Mouse (Mus musculus): ENCODE measurements at regions not wholly inside any gene's neighbourhood (a gene's known extent, or its start where the extent isn't known, plus 50 kb on each side); places are given as distances from the start of the nearest gene placed in this dataset.

GRCm38 (mm10) chr12:107667836-107668235, 179.4 kb downstream of the 3110018I06Rik start:
- ATAC-seq (replicated peaks; ENCODE audit: insufficient number of reproducible peaks, low FRiP score, low TSS enrichment, low read depth), result no peak
- DNase-seq (ENCODE audit: low spot score), result no peak
- no peaks in the 10 kb centered on the region for H3K4me1 ChIP-seq (ENCODE audit: control insufficient read depth, insufficient read depth, low read length)
- H3K27ac ChIP-seq (replicated peaks; ENCODE audit: low read depth, low read length), result no peak overlapping the region
- H3K27me3 ChIP-seq (ENCODE audit: control insufficient read depth, insufficient read depth, low read length), result no peaks in the 10 kb centered on the region
- WGBS, result 90% methylated on average over 3 of the region's 3 CpGs
- no peak overlapping the region for H3K4me3 ChIP-seq (ENCODE audit: low read depth, low read length)
- no peak overlapping the region for H3K9ac ChIP-seq (replicated peaks; ENCODE audit: low read length)
- H3K9me3 ChIP-seq (replicated peaks; ENCODE audit: control insufficient read depth, low read length), result no peaks in the 10 kb centered on the region
- H3K36me3 ChIP-seq (replicated peaks; ENCODE audit: control insufficient read depth, insufficient read depth, low read depth, low read length), result no peaks in the 10 kb centered on the region
- no peak overlapping the region for H3K4me2 ChIP-seq (ENCODE audit: low read depth, low read length)

- Histone ChIP-seq H3K4me3 (ENCODE audit: low read depth, low read length) (no peak overlapping the region), H3K4me1 (ENCODE audit: control insufficient read depth, insufficient read depth, low read length) (no peaks in the 10 kb centered on the region), H3K9ac (replicated peaks; ENCODE audit: low read length) (no peak overlapping the region), H3K27me3 (ENCODE audit: control insufficient read depth, insufficient read depth, low read length) (no peaks in the 10 kb centered on the region), H3K4me2 (ENCODE audit: low read depth, low read length) (no peak overlapping the region), H3K36me3 (replicated peaks; ENCODE audit: control insufficient read depth, insufficient read depth, low read depth, low read length) (no peaks in the 10 kb centered on the region), H3K27ac (replicated peaks; ENCODE audit: low read depth, low read length) (no peak overlapping the region), H3K9me3 (replicated peaks; ENCODE audit: control insufficient read depth, low read length) (no peaks in the 10 kb centered on the region)
- ATAC-seq (replicated peaks; ENCODE audit: insufficient number of reproducible peaks, low FRiP score, low TSS enrichment, low read depth), result no peak
- 71% methylated on average over 5 of the region's 5 CpGs for WGBS
- DNase-seq (ENCODE audit: low spot score), result no peak
These were observed 180.6 kb downstream of the 3110018I06Rik start for GRCm38 (mm10) chr12:107669046-107669445.

GRCm38 (mm10) chr12:107669450-107669849, 181.0 kb downstream of the 3110018I06Rik start:
- Histone ChIP-seq H3K9me3 (replicated peaks; ENCODE audit: control insufficient read depth, low read length) (no peaks in the 10 kb centered on the region), H3K36me3 (replicated peaks; ENCODE audit: control insufficient read depth, insufficient read depth, low read depth, low read length) (no peaks in the 10 kb centered on the region), H3K27me3 (ENCODE audit: control insufficient read depth, insufficient read depth, low read length) (no peaks in the 10 kb centered on the region), H3K4me3 (ENCODE audit: low read depth, low read length) (no peak overlapping the region), H3K4me1 (ENCODE audit: control insufficient read depth, insufficient read depth, low read length) (no peaks in the 10 kb centered on the region), H3K9ac (replicated peaks; ENCODE audit: low read length) (no peak overlapping the region), H3K27ac (replicated peaks; ENCODE audit: low read depth, low read length) (no peak overlapping the region), H3K4me2 (ENCODE audit: low read depth, low read length) (no peak overlapping the region)
- 65% methylated on average over 6 of the region's 6 CpGs for WGBS
- no peak for DNase-seq (ENCODE audit: low spot score)
- ATAC-seq (replicated peaks; ENCODE audit: insufficient number of reproducible peaks, low FRiP score, low TSS enrichment, low read depth), result no peak

GRCm38 (mm10) chr12:107669910-107670309, 181.5 kb downstream of the 3110018I06Rik start:
- Histone ChIP-seq H3K36me3 (replicated peaks; ENCODE audit: control insufficient read depth, insufficient read depth, low read depth, low read length) (no peaks in the 10 kb centered on the region), H3K4me1 (ENCODE audit: control insufficient read depth, insufficient read depth, low read length) (no peaks in the 10 kb centered on the region), H3K4me3 (ENCODE audit: low read depth, low read length) (no peak overlapping the region), H3K9ac (replicated peaks; ENCODE audit: low read length) (no peak overlapping the region), H3K9me3 (replicated peaks; ENCODE audit: control insufficient read depth, low read length) (no peaks in the 10 kb centered on the region), H3K27ac (replicated peaks; ENCODE audit: low read depth, low read length) (no peak overlapping the region), H3K27me3 (ENCODE audit: control insufficient read depth, insufficient read depth, low read length) (no peaks in the 10 kb centered on the region), H3K4me2 (ENCODE audit: low read depth, low read length) (no peak overlapping the region)
- 80% methylated on average over 10 of the region's 10 CpGs for WGBS
- DNase-seq (ENCODE audit: low spot score) (no peak), ATAC-seq (replicated peaks; ENCODE audit: insufficient number of reproducible peaks, low FRiP score, low TSS enrichment, low read depth) (no peak)

- Histone ChIP-seq H3K4me1 (ENCODE audit: control insufficient read depth, insufficient read depth, low read length) (no peaks in the 10 kb centered on the region), H3K4me3 (ENCODE audit: low read depth, low read length) (no peak overlapping the region), H3K9me3 (replicated peaks; ENCODE audit: control insufficient read depth, low read length) (no peaks in the 10 kb centered on the region), H3K4me2 (ENCODE audit: low read depth, low read length) (no peak overlapping the region), H3K9ac (replicated peaks; ENCODE audit: low read length) (no peak overlapping the region), H3K27ac (replicated peaks; ENCODE audit: low read depth, low read length) (no peak overlapping the region), H3K36me3 (replicated peaks; ENCODE audit: control insufficient read depth, insufficient read depth, low read depth, low read length) (no peaks in the 10 kb centered on the region), H3K27me3 (ENCODE audit: control insufficient read depth, insufficient read depth, low read length) (no peaks in the 10 kb centered on the region)
- 26% methylated on average over 7 of the region's 7 CpGs for WGBS
- DNase-seq (ENCODE audit: low spot score), result no peak
- ATAC-seq (replicated peaks; ENCODE audit: insufficient number of reproducible peaks, low FRiP score, low TSS enrichment, low read depth), result no peak
These were observed 188.6 kb downstream of the 3110018I06Rik start for GRCm38 (mm10) chr12:107677076-107677475.

GRCm38 (mm10) chr12:107687447-107687846, 199.0 kb downstream of the 3110018I06Rik start:
- Histone ChIP-seq H3K27me3 (ENCODE audit: control insufficient read depth, insufficient read depth, low read length) (no peaks in the 10 kb centered on the region), H3K4me1 (ENCODE audit: control insufficient read depth, insufficient read depth, low read length) (no peaks in the 10 kb centered on the region), H3K36me3 (replicated peaks; ENCODE audit: control insufficient read depth, insufficient read depth, low read depth, low read length) (no peaks in the 10 kb centered on the region), H3K9ac (replicated peaks; ENCODE audit: low read length) (no peak overlapping the region), H3K4me3 (ENCODE audit: low read depth, low read length) (no peak overlapping the region), H3K4me2 (ENCODE audit: low read depth, low read length) (no peak overlapping the region), H3K27ac (replicated peaks; ENCODE audit: low read depth, low read length) (no peak overlapping the region), H3K9me3 (replicated peaks; ENCODE audit: control insufficient read depth, low read length) (no peaks in the 10 kb centered on the region)
- no peak for DNase-seq (ENCODE audit: low spot score)
- WGBS, result 72% methylated on average over 2 of the region's 2 CpGs
- ATAC-seq (replicated peaks; ENCODE audit: insufficient number of reproducible peaks, low FRiP score, low TSS enrichment, low read depth), result no peak

GRCm38 (mm10) chr12:107689418-107689817, 201.0 kb downstream of the 3110018I06Rik start:
- no peak overlapping the region for H3K4me3 ChIP-seq (ENCODE audit: low read depth, low read length)
- WGBS, result 68% methylated on average over 7 of the region's 7 CpGs
- H3K9me3 ChIP-seq (replicated peaks; ENCODE audit: control insufficient read depth, low read length), result no peaks in the 10 kb centered on the region
- no peaks in the 10 kb centered on the region for H3K36me3 ChIP-seq (replicated peaks; ENCODE audit: control insufficient read depth, insufficient read depth, low read depth, low read length)
- no peak overlapping the region for H3K4me2 ChIP-seq (ENCODE audit: low read depth, low read length)
- H3K4me1 ChIP-seq (ENCODE audit: control insufficient read depth, insufficient read depth, low read length), result no peaks in the 10 kb centered on the region
- H3K27me3 ChIP-seq (ENCODE audit: control insufficient read depth, insufficient read depth, low read length), result no peaks in the 10 kb centered on the region
- ATAC-seq (replicated peaks; ENCODE audit: insufficient number of reproducible peaks, low FRiP score, low TSS enrichment, low read depth), result no peak
- H3K27ac ChIP-seq (replicated peaks; ENCODE audit: low read depth, low read length), result no peak overlapping the region
- DNase-seq (ENCODE audit: low spot score), result no peak
- H3K9ac ChIP-seq (replicated peaks; ENCODE audit: low read length), result no peak overlapping the region

GRCm38 (mm10) chr12:107690061-107690460, 201.6 kb downstream of the 3110018I06Rik start:
- no peaks in the 10 kb centered on the region for H3K9me3 ChIP-seq (replicated peaks; ENCODE audit: control insufficient read depth, low read length)
- H3K27me3 ChIP-seq (ENCODE audit: control insufficient read depth, insufficient read depth, low read length), result no peaks in the 10 kb centered on the region
- no peak overlapping the region for H3K9ac ChIP-seq (replicated peaks; ENCODE audit: low read length)
- H3K4me3 ChIP-seq (ENCODE audit: low read depth, low read length), result no peak overlapping the region
- 91% methylated on average over 3 of the region's 3 CpGs for WGBS
- ATAC-seq (replicated peaks; ENCODE audit: insufficient number of reproducible peaks, low FRiP score, low TSS enrichment, low read depth), result no peak
- no peak overlapping the region for H3K27ac ChIP-seq (replicated peaks; ENCODE audit: low read depth, low read length)
- no peak for DNase-seq (ENCODE audit: low spot score)
- no peaks in the 10 kb centered on the region for H3K36me3 ChIP-seq (replicated peaks; ENCODE audit: control insufficient read depth, insufficient read depth, low read depth, low read length)
- H3K4me1 ChIP-seq (ENCODE audit: control insufficient read depth, insufficient read depth, low read length), result no peaks in the 10 kb centered on the region
- H3K4me2 ChIP-seq (ENCODE audit: low read depth, low read length), result no peak overlapping the region

All from embryonic facial prominence, embryonic 11.5 days (tissue).